Mouse (Mus musculus) adrenal gland, postnatal 4 days (tissue): ENCODE results near the gene Vwa1. TPM values are rescaled to one million over a fixed set of nuclear protein-coding genes. Genes with fewer than 3 reads are reported as not detected.

ENCODE experiments used
- DNase-seq, 2 experiments: peaks; one replicate each; pipeline ENCODE4 v3.0.0; 2021 to 2022; ENCODE audit warnings: low spot score in 2 of 2, mixed read lengths in 2 of 2
- total RNA-seq, 2 experiments: library from RNA; stranded (reverse); gene quantifications; 2 replicates each; pipeline ENCODE4 v1.2.3; 2021

Vwa1 gene
- total RNA-seq, 2 experiments from 2014 or later: 5.7 to 7.4 TPM

DNA sequence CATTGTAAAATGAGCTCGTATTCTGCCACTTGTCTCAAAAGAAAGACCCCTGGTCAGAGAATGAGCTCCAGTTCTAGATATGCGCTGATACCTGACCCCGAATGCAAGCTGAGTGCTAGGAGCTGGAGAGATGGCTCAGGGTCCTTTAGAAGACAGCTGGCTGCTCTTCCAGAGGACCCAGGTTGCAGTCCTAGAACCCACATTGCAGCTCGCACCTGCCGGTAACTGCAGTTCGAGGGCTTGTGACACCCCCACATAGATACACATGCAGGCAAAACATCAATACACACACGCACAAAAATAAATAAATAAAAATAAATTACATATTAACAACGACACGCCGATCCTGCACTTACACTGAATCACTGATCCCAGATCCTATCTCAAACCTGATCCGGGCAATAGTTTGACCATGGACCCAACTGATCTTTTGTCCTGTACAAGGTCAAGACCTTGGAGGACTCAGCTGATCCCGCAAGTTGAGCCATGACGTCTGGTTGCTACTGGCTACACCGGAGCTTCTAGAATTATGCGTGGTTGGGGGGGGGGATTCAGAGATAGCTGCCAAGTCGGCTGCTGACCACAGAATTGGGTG lies 9.1 kb upstream of the Vwa1 start:
- DNase-seq: no peak

GRCm38 (mm10) chr4:155780895-155781294 lies 6.4 kb upstream of the Vwa1 start:
- DNase-seq: no peak

- no peak for DNase-seq
Observed at GRCm38 (mm10) chr4:155779498-155779897, 5.0 kb upstream of the Vwa1 start.

DNA sequence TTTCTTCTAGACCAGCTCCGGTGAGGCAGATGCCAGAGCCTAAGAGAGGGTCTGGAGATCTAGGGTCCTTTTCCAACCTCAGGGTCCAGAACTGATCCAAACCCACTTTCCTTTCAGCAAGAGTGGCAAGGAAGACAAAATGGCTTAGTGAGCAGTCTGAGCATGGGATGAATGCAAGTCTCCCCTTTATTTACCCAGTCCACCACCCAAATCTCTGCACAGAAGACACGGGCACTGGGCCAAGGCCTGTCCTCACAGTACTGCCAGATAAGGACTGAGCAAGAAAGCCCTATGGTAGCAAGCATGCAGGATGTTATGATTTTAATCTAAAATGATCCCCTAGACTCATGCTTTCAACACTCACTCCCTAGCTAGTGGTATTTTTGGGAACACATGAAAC lies 3.3 kb upstream of the Vwa1 start:
- DNase-seq: no peak

DNA sequence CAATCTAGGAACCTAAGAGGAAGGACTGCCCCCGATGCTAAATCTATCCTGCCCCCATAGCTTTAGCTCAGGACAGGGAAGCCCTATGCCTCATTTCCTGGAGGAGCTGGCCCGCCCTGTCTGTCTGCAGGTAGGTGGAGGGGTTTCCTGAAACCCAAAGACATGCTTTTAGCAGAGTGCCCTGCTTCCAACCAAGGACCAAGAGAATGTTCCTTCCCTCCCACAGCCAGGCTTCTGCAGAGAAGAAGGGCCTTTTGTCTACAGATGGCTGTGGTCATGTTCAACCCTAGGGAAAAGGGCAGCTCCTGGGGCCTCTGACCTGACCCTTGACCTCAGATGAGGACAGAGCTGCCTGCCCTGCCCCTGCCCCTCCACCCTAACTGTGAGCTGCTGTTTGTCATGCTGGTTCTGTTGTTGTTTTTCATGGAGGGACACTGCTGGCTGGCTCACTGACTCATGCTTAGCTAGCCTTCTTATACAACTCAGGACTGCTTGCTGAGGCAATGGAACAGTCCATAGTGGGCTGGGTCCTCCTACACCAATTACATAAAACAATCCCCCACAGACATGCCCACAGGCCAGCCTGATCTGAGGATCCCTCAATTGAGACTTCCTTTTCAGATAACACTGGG lies 2.3 kb upstream of the Vwa1 start:
- no peak for DNase-seq

- no peak for DNase-seq
Observed at GRCm38 (mm10) chr4:155775855-155776254, 1.4 kb upstream of the Vwa1 start.

- no peak for DNase-seq
Observed at GRCm38 (mm10) chr4:155774971-155775740, 658 bp upstream of the Vwa1 start.

- no peak for DNase-seq
Observed at GRCm38 (mm10) chr4:155773335-155774078, 991 bp downstream of the Vwa1 start.

DNA sequence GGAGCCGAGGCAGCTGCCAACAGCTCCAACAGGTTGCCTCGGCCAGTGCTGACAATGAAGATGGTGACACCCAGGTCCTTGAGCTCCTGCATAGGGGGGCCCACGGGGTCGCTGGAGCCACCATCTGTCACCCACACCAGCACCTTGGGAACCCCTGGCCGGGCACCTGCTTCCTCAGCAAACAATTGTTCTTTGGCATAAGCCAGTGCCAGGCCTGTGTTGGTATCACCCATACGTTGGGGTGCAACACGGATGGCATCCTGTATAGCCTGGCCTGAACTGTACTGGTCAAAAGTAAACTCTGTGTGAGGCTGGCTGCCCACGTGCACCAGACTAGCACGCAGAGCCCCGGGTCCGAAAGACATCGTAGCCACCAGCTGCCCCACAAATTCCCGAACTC lies 1.7 kb downstream of the Vwa1 start:
- DNase-seq: no peak

- DNase-seq: no peak
Observed at GRCm38 (mm10) chr4:155771706-155772105, 2.8 kb downstream of the Vwa1 start.

GRCm38 (mm10) chr4:155770626-155771025 lies 3.9 kb downstream of the Vwa1 start:
- DNase-seq: no peak

DNA sequence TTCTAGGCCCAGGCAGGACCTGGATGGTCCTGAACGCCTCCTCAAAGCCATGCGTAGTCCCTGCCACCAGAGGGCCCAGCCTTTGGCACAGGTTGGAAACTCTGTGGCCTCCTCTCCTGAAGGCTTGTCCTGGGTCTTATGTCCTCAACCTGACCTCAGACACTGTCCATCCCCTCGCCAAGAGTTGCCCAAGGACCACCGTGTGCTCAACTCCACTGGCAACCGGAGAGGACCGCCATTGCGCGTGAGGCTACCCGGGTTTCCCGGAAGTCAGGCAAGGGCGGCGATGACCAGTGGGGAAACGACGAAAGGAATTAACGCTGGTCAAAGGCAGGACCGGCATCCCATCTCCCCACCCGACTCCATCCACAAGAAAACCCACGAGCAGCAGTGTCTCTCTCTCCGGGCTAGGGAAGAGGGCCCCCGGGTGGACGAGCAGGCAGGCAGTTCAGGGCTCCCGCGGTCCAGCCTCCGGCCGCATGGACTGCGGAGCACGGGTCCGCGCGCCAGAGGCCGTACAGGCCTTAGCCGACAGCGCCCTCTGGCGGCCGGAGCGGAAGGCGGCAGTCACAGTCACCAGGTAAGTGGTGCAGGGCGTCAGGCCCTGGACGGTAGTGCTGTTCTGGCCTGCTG lies 4.5 kb downstream of the Vwa1 start:
- peak; percentile 83 for DNase-seq

GRCm38 (mm10) chr4:155769496-155769879 lies 5.0 kb downstream of the Vwa1 start:
- no peak for DNase-seq

DNA sequence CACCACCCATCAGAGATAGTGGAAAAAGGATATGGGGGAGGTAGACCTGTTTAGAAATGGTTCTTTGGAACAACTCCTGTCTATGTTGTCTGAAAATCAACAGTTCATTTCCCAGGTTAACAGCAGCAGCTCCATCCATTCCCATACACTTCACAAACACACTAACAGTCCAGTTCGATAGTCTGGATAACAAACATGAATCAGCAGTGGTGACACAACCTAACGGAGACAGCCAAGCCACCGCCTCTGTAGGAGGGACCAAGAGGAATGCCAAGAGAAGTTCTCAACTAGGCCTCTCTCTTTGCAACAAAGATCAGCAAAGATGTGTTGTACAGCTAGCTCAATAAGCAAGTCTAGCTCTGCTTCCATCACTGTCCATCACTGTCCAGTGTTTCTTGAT lies 12.1 kb downstream of the Vwa1 start:
- no peak for DNase-seq

- no peak for DNase-seq
Observed at GRCm38 (mm10) chr4:155761356-155762099, 13.0 kb downstream of the Vwa1 start.

- DNase-seq: peak; percentile 95
Observed at GRCm38 (mm10) chr4:155760613-155761355, 13.7 kb downstream of the Vwa1 start, which contains the start of gene Atad3a. Atad3a (minus strand) TSS chr4:155761093.

- no peak for DNase-seq
Observed at GRCm38 (mm10) chr4:155759862-155760612, 14.5 kb downstream of the Vwa1 start.

GRCm38 (mm10) chr4:155757011-155757410 lies 17.5 kb downstream of the Vwa1 start:
- DNase-seq: no peak
